Mouse (Mus musculus): Measurements from ENCODE around the gene Itpr3.

Itpr3 gene

GRCm38 (mm10) chr17:27071630-27072029 is 14.5 kb downstream of the Itpr3 start:
- no peak for DNase-seq (ENCODE audit: low spot score)

GRCm38 (mm10) chr17:27072363-27072762 is 15.3 kb downstream of the Itpr3 start:
- DNase-seq (ENCODE audit: low spot score) = no peak

GRCm38 (mm10) chr17:27073126-27073525 is 16.0 kb downstream of the Itpr3 start:
- no peak for DNase-seq (ENCODE audit: low spot score)

- DNase-seq (ENCODE audit: low spot score) = no peak
These were observed 16.7 kb downstream of the Itpr3 start for GRCm38 (mm10) chr17:27073778-27074177.

GRCm38 (mm10) chr17:27074236-27074635 is 17.1 kb downstream of the Itpr3 start:
- no peak for DNase-seq (ENCODE audit: low spot score)

GRCm38 (mm10) chr17:27074849-27075745 is 18.0 kb downstream of the Itpr3 start:
- no peak for DNase-seq (ENCODE audit: low spot score)

- no peak for DNase-seq (ENCODE audit: low spot score)
These were observed 20.0 kb downstream of the Itpr3 start for GRCm38 (mm10) chr17:27077133-27077532.

GRCm38 (mm10) chr17:27077920-27078319 is 20.8 kb downstream of the Itpr3 start:
- no peak for DNase-seq (ENCODE audit: low spot score)

- DNase-seq (ENCODE audit: low spot score) = no peak
These were observed 21.4 kb downstream of the Itpr3 start for GRCm38 (mm10) chr17:27078499-27078898.

- no peak for DNase-seq (ENCODE audit: low spot score)
These were observed 24.8 kb downstream of the Itpr3 start for GRCm38 (mm10) chr17:27081868-27082267.

GRCm38 (mm10) chr17:27082796-27083195 is 25.7 kb downstream of the Itpr3 start:
- DNase-seq (ENCODE audit: low spot score) = no peak

- DNase-seq (ENCODE audit: low spot score) = no peak
These were observed 26.5 kb downstream of the Itpr3 start for GRCm38 (mm10) chr17:27083601-27084000.

GRCm38 (mm10) chr17:27085676-27086075 is 28.6 kb downstream of the Itpr3 start:
- peak; percentile 54 for DNase-seq (ENCODE audit: low spot score)

- no peak for DNase-seq (ENCODE audit: low spot score)
These were observed 30.3 kb downstream of the Itpr3 start for GRCm38 (mm10) chr17:27087426-27087825.

GRCm38 (mm10) chr17:27090068-27090467 is 33.0 kb downstream of the Itpr3 start:
- no peak for DNase-seq (ENCODE audit: low spot score)

GRCm38 (mm10) chr17:27095690-27096089 is 38.6 kb downstream of the Itpr3 start:
- DNase-seq (ENCODE audit: low spot score) = peak; percentile 41

GRCm38 (mm10) chr17:27101675-27102074 is 44.6 kb downstream of the Itpr3 start:
- DNase-seq (ENCODE audit: low spot score) = no peak

- no peak for DNase-seq (ENCODE audit: low spot score)
These were observed 48.8 kb downstream of the Itpr3 start for GRCm38 (mm10) chr17:27105698-27106470.

GRCm38 (mm10) chr17:27106745-27107144 is 49.6 kb downstream of the Itpr3 start:
- DNase-seq (ENCODE audit: low spot score) = no peak

GRCm38 (mm10) chr17:27107936-27108335 is 50.8 kb downstream of the Itpr3 start:
- DNase-seq (ENCODE audit: low spot score) = no peak

- no peak for DNase-seq (ENCODE audit: low spot score)
These were observed 53.0 kb downstream of the Itpr3 start for GRCm38 (mm10) chr17:27110072-27110471.

- no peak for DNase-seq (ENCODE audit: low spot score)
These were observed 61.8 kb downstream of the Itpr3 start for GRCm38 (mm10) chr17:27118676-27119539.

Measured in urinary bladder, postnatal 25 days (tissue).